ENCODE assay signal across 13 mouse cellular contexts in the genomic region with DNA sequence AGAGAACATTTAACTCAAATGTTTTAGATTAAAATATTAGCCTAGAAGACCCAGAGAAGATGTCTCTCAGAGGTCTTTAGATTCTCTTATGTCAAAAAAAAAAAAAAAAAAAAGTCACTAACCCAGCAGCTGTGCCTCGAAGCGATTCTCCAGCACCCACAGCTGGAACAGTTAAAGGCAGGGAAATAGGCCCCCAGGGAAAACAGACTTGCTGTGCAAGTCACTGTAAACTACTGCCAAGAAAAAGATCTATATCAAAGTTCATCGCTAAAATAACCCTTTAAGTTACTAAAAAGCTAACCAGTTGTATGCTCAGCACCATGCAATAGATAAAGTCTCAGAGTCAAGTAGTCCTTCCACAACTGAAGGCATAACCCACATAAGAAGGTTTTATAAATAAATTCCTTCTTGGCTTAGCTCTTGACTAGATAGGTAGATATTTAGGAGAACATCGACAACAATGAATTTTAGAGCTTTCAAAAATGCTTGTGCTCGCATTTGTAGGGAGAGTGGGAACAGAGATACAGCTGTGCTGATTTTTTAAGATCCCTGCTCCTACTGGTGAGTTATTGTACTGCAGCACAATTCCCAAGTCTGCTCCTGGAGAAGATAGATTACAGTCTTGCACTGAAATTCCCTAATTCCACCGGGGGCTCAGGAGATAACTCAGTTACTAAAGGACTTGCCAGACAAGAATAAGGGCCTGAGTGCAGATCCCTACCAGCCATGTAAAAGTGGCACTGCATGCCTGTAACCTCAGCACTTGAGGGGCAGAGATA. TPM values are rescaled to one million over a fixed set of nuclear protein-coding genes. Genes with fewer than 3 reads are reported as not detected.
DNase-seq lines count a peak whose midpoint lies in the region; ATAC-seq and TF ChIP-seq lines count a peak whose summit lies in the region.
"Had no signal": no experiment of that assay in that cellular context is flagged by ENCODE, and none has a peak within 500 bp of the region (broad histone marks: within the 10 kb centered on the region; RNA-seq: fewer than 3 reads in every experiment).

No protein-coding gene starts in this region.

- TF ChIP-seq CTCF in liver, embryonic 14.5 days (IDR thresholded peaks at IDR 0.05; ENCODE audit: low read depth): peak; percentile 21; the same call in 1 of the 2 replicates

- no peaks in the 10 kb centered on the region for H3K4me1 ChIP-seq in forebrain, embryonic 14.5 days (ENCODE audit: control insufficient read depth, insufficient read depth, low read length)
- no peaks in the 10 kb centered on the region for H3K4me1 ChIP-seq in forebrain, embryonic 13.5 days
- H3K4me1 ChIP-seq in liver, embryonic 14.5 days (replicated peaks; ENCODE audit: control insufficient read depth in 2 of 2, insufficient read depth in 2 of 2, low read length in 1 of 2): no peaks in the 10 kb centered on the region
- H3K4me1 ChIP-seq in limb, embryonic 11.5 days (ENCODE audit: control insufficient read depth, insufficient read depth, low read length): no peaks in the 10 kb centered on the region
- H3K4me1 ChIP-seq: embryonic facial prominence, embryonic 15.5 days; hindbrain, embryonic 15.5 days had no signal

- H3K27me3 ChIP-seq in forebrain, embryonic 14.5 days (replicated peaks; ENCODE audit: control insufficient read depth, insufficient read depth, low read length): no peaks in the 10 kb centered on the region
- no peaks in the 10 kb centered on the region for H3K27me3 ChIP-seq in forebrain, embryonic 13.5 days
- no peaks in the 10 kb centered on the region for H3K27me3 ChIP-seq in liver, embryonic 14.5 days (ENCODE audit: control insufficient read depth, insufficient read depth, low read length)
- no peaks in the 10 kb centered on the region for H3K27me3 ChIP-seq in limb, embryonic 11.5 days (ENCODE audit: control insufficient read depth, insufficient read depth, low read length)
- H3K27me3 ChIP-seq: embryonic facial prominence, embryonic 15.5 days; hindbrain, embryonic 15.5 days had no signal

- H3K4me2 ChIP-seq in forebrain, embryonic 14.5 days (ENCODE audit: low read length): no peak overlapping the region
- H3K4me2 ChIP-seq in forebrain, embryonic 13.5 days: no peak overlapping the region
- H3K4me2 ChIP-seq in liver, embryonic 14.5 days (ENCODE audit: low read depth): no peak overlapping the region
- H3K4me2 ChIP-seq in limb, embryonic 11.5 days (ENCODE audit: low read depth, severe bottlenecking): no peak overlapping the region
- H3K4me2 ChIP-seq: embryonic facial prominence, embryonic 15.5 days; hindbrain, embryonic 15.5 days had no signal

- WGBS in forebrain, embryonic 14.5 days: 66% methylated on average over 6 of the region's 6 CpGs
- WGBS in forebrain, embryonic 13.5 days: 58% methylated on average over 6 of the region's 6 CpGs
- 36% methylated on average over 6 of the region's 6 CpGs for WGBS in liver, embryonic 14.5 days (ENCODE audit: insufficient replicate concordance)
- WGBS in limb, embryonic 11.5 days: 48% methylated on average over 6 of the region's 6 CpGs

- no peaks in the 10 kb centered on the region for H3K9me3 ChIP-seq in forebrain, embryonic 14.5 days (replicated peaks; ENCODE audit: control insufficient read depth, low read length)
- H3K9me3 ChIP-seq in forebrain, embryonic 13.5 days (replicated peaks): no peaks in the 10 kb centered on the region
- H3K9me3 ChIP-seq in liver, embryonic 14.5 days (ENCODE audit: control insufficient read depth, low read length): no peaks in the 10 kb centered on the region
- no peaks in the 10 kb centered on the region for H3K9me3 ChIP-seq in limb, embryonic 11.5 days (ENCODE audit: control insufficient read depth, low read length)
- H3K9me3 ChIP-seq: embryonic facial prominence, embryonic 15.5 days; hindbrain, embryonic 15.5 days had no signal

- peak; percentile 50 for DNase-seq in forebrain, embryonic 14.5 days (ENCODE audit: low spot score)
- no peak for DNase-seq in liver, embryonic 14.5 days (ENCODE audit: low read depth in 3 of 3, low spot score in 3 of 3)
- DNase-seq in liver (no peak), ZHBTc4 (ENCODE audit: low read depth, low spot score) (peak; percentile 75)
- DNase-seq in limb, embryonic 11.5 days (ENCODE audit: low spot score): peak; percentile 47
- no peak for DNase-seq in gastrocnemius, postnatal 10 days

- no peak for ATAC-seq in forebrain, embryonic 14.5 days
- no peak for ATAC-seq in forebrain, embryonic 13.5 days
- no peak for ATAC-seq in liver, embryonic 14.5 days (ENCODE audit: insufficient read depth)
- no peak for ATAC-seq in limb, embryonic 11.5 days (ENCODE audit: insufficient number of reproducible peaks, low FRiP score, low TSS enrichment, low read depth)
- no peak for ATAC-seq in megakaryocyte-erythroid progenitor cell, adult 5-6 weeks (replicated peaks; ENCODE audit: low FRiP score, low TSS enrichment, poor library complexity, severe bottlenecking)

- no peak overlapping the region for H3K4me3 ChIP-seq in forebrain, embryonic 14.5 days (ENCODE audit: low read depth, low read length)
- H3K4me3 ChIP-seq in forebrain, embryonic 13.5 days: no peak overlapping the region
- H3K4me3 ChIP-seq in liver, embryonic 14.5 days (ENCODE audit: insufficient read depth in 1 of 2, low read depth in 2 of 2, low read length in 2 of 2): no peak overlapping the region
- no peak overlapping the region for H3K4me3 ChIP-seq in limb, embryonic 11.5 days (ENCODE audit: low read depth, low read length)
- H3K4me3 ChIP-seq: embryonic facial prominence, embryonic 15.5 days; hindbrain, embryonic 15.5 days had no signal

- H3K36me3 ChIP-seq in forebrain, embryonic 14.5 days (ENCODE audit: control insufficient read depth, insufficient read depth, low read length): no peaks in the 10 kb centered on the region
- no peaks in the 10 kb centered on the region for H3K36me3 ChIP-seq in forebrain, embryonic 13.5 days (ENCODE audit: poor library complexity, severe bottlenecking)
- H3K36me3 ChIP-seq in liver, embryonic 14.5 days (replicated peaks; ENCODE audit: control insufficient read depth, insufficient read depth, low read depth): no peaks in the 10 kb centered on the region
- H3K36me3 ChIP-seq in limb, embryonic 11.5 days (ENCODE audit: control insufficient read depth, insufficient read depth, low read length): no peaks in the 10 kb centered on the region
- H3K36me3 ChIP-seq: embryonic facial prominence, embryonic 15.5 days; hindbrain, embryonic 15.5 days had no signal

- H3K27ac ChIP-seq in forebrain, embryonic 14.5 days (ENCODE audit: low read depth, low read length): no peak overlapping the region
- no peak overlapping the region for H3K27ac ChIP-seq in forebrain, embryonic 13.5 days
- no peak overlapping the region for H3K27ac ChIP-seq in liver, embryonic 14.5 days
- no peak overlapping the region for H3K27ac ChIP-seq in limb, embryonic 11.5 days (replicated peaks; ENCODE audit: low read depth, low read length)
- H3K27ac ChIP-seq: embryonic facial prominence, embryonic 15.5 days; hindbrain, embryonic 15.5 days; macrophage had no signal

- no peak for TF ChIP-seq EP300 in liver, embryonic 14.5 days (IDR thresholded peaks at IDR 0.05; ENCODE audit: low read depth)

- no peak overlapping the region for H3K9ac ChIP-seq in forebrain, embryonic 14.5 days (ENCODE audit: low read length)
- no peak overlapping the region for H3K9ac ChIP-seq in forebrain, embryonic 13.5 days
- no peak overlapping the region for H3K9ac ChIP-seq in liver, embryonic 14.5 days (replicated peaks)
- H3K9ac ChIP-seq in limb, embryonic 11.5 days (ENCODE audit: low read length): no peak overlapping the region
- H3K9ac ChIP-seq: embryonic facial prominence, embryonic 15.5 days; hindbrain, embryonic 15.5 days had no signal

RNA-seq across cellular contexts. Expression of a gene that starts 31.5 kb away (rescaled TPM):
- 263 and 267 TPM in 2 replicates for polyA plus RNA-seq in forebrain, embryonic 14.5 days (2014; fragmentation: Nextera tagmentation; extraction: Ambion mirVana)
- 312 TPM in 2 replicates for polyA plus RNA-seq in forebrain, embryonic 13.5 days (2015; fragmentation: Nextera tagmentation; extraction: Ambion mirVana)
- 44.4 and 68.2 TPM in 2 replicates for polyA plus RNA-seq in liver, embryonic 14.5 days (2012; rRNA removed)
- 101 TPM in 2 replicates for polyA plus RNA-seq in liver, embryonic 14.5 days (2014; fragmentation: Nextera tagmentation; extraction: Ambion mirVana)
- 429 and 438 TPM in 2 replicates for polyA plus RNA-seq in limb, embryonic 11.5 days (2014; fragmentation: Nextera tagmentation; extraction: Ambion mirVana)
- total RNA-seq in gastrocnemius, postnatal 10 days (2021): 10 to 100 TPM; 21.5 to 27.6 TPM
- total RNA-seq in megakaryocyte-erythroid progenitor cell, adult 5-6 weeks (2014; fragmentation: Nextera tagmentation): 184 and 218 TPM in 2 replicates
- total RNA-seq in megakaryocyte-erythroid progenitor cell, adult 5-6 weeks (2017): 218 and 280 TPM in 2 replicates

RNA-seq across cellular contexts. Expression of a gene that starts 31.9 kb away (rescaled TPM):
- polyA plus RNA-seq in forebrain, embryonic 14.5 days (2014; fragmentation: Nextera tagmentation; extraction: Ambion mirVana): 5.2 and 6.8 TPM in 2 replicates
- 10.8 and 11.4 TPM in 2 replicates for polyA plus RNA-seq in forebrain, embryonic 13.5 days (2015; fragmentation: Nextera tagmentation; extraction: Ambion mirVana)
- 3.3 and 4.4 TPM in 2 replicates for polyA plus RNA-seq in liver, embryonic 14.5 days (2012; rRNA removed)
- polyA plus RNA-seq in liver, embryonic 14.5 days (2014; fragmentation: Nextera tagmentation; extraction: Ambion mirVana): 3.3 and 3.8 TPM in 2 replicates
- polyA plus RNA-seq in limb, embryonic 11.5 days (2014; fragmentation: Nextera tagmentation; extraction: Ambion mirVana): 10.0 and 10.3 TPM in 2 replicates
- 10 to 100 TPM; 10.1 to 11.0 TPM for total RNA-seq in gastrocnemius, postnatal 10 days (2021)
- total RNA-seq in megakaryocyte-erythroid progenitor cell, adult 5-6 weeks (2014; fragmentation: Nextera tagmentation): 17.1 and 19.2 TPM in 2 replicates
- total RNA-seq in megakaryocyte-erythroid progenitor cell, adult 5-6 weeks (2017): 11.0 and 13.5 TPM in 2 replicates

RNA-seq across cellular contexts. Expression of a gene that starts 40.8 kb away (rescaled TPM):
- not detected in 2 replicates for polyA plus RNA-seq in forebrain, embryonic 14.5 days (2014; fragmentation: Nextera tagmentation; extraction: Ambion mirVana)
- 0.05 TPM in 1 of 2 replicates, not detected in the other for polyA plus RNA-seq in forebrain, embryonic 13.5 days (2015; fragmentation: Nextera tagmentation; extraction: Ambion mirVana)
- 0.06 TPM in 1 of 2 replicates, not detected in the other for polyA plus RNA-seq in liver, embryonic 14.5 days (2012; rRNA removed)
- not detected in 2 replicates for polyA plus RNA-seq in liver, embryonic 14.5 days (2014; fragmentation: Nextera tagmentation; extraction: Ambion mirVana)
- polyA plus RNA-seq in limb, embryonic 11.5 days (2014; fragmentation: Nextera tagmentation; extraction: Ambion mirVana): not detected in 2 replicates
- total RNA-seq in gastrocnemius, postnatal 10 days (2021): not detected
- total RNA-seq in megakaryocyte-erythroid progenitor cell, adult 5-6 weeks (2014; fragmentation: Nextera tagmentation): not detected in 2 replicates
- total RNA-seq in megakaryocyte-erythroid progenitor cell, adult 5-6 weeks (2017): not detected in 2 replicates
- total RNA-seq: granulocyte monocyte progenitor cell, adult 5-6 weeks; layer of hippocampus, postnatal 25 days had no signal
- polyA plus RNA-seq: embryonic facial prominence, embryonic 15.5 days; macrophage had no signal

Comparison
In these comparisons a context has a peak if more than half of its experiments do, and no peak if none do; other contexts are left out.
1. DNase-seq: peak in forebrain, embryonic 14.5 days (single experiment), ZHBTc4 (single experiment) and limb, embryonic 11.5 days (single experiment); none in liver, embryonic 14.5 days (0 of 3), liver (single experiment) and gastrocnemius, postnatal 10 days (single experiment).